Mouse (Mus musculus) ES-E14 (cell line): Measurements from ENCODE around the gene Ascl1. TPM values are rescaled to one million over a fixed set of nuclear protein-coding genes. Genes with fewer than 3 reads are reported as not detected.
A peak's percentile ranks its signal among the peaks of the same experiment; 100 is the strongest.

Experiments
- DNase-seq: peaks from one replicate; pipeline ENCODE4 v3.0.0-alpha.2; 2013; ENCODE audit warnings: low read depth, low spot score
- H3K27ac ChIP-seq: 2 replicates; pipeline ENCODE4 v1.5.1; 2012; ENCODE audit warnings: low read depth, mild to moderate bottlenecking, low read length, moderate library complexity, mixed read lengths; ENCODE audit not compliant: poor library complexity, insufficient read depth, severe bottlenecking
- H3K36me3 ChIP-seq: 2 replicates; pipeline ENCODE4 v1.6.1; 2012; ENCODE audit warnings: mild to moderate bottlenecking, low read length, moderate library complexity, mixed read lengths; ENCODE audit not compliant: control insufficient read depth, poor library complexity, insufficient read depth, severe bottlenecking
- H3K4me1 ChIP-seq, 2 experiments: fragments of 150-350 bp in 1 of 2; sonication (generic) in 1 of 2; 2 replicates each; pipeline ENCODE4 v1.6.1; 2012; ENCODE audit warnings: low read length in 2 of 2, mild to moderate bottlenecking in 1 of 2, mixed read lengths in 1 of 2; ENCODE audit not compliant: control insufficient read depth in 2 of 2, insufficient read depth in 2 of 2, poor library complexity in 1 of 2
- H3K4me3 ChIP-seq, 2 experiments: fragments of 150-350 bp in 1 of 2; sonication (generic) in 1 of 2; 2 replicates each; pipeline ENCODE4 v1.5.1; 2012; ENCODE audit warnings: low read length in 2 of 2, low read depth in 1 of 2, mild to moderate bottlenecking in 1 of 2, mixed read lengths in 1 of 2; ENCODE audit not compliant: insufficient read depth in 1 of 2, poor library complexity in 1 of 2, severe bottlenecking in 1 of 2
- H3K9ac ChIP-seq: 2 replicates; pipeline ENCODE4 v1.6.1; 2012; ENCODE audit warnings: low read depth, mild to moderate bottlenecking, low read length, mixed read lengths; ENCODE audit not compliant: poor library complexity, insufficient read depth, severe bottlenecking
- H3K9me3 ChIP-seq: fragments of 150-350 bp; sonication (generic); 2 replicates; pipeline ENCODE4 v1.6.1; 2012; ENCODE audit warnings: low read depth, mild to moderate bottlenecking, low read length; ENCODE audit not compliant: control insufficient read depth, insufficient read depth
- CHD2 ChIP-seq: IDR thresholded peaks from 2 replicates; pipeline ENCODE4 v1.6.1; 2014; ENCODE audit warnings: mild to moderate bottlenecking, low read depth, low read length, inconsistent platforms
- HCFC1 ChIP-seq: IDR thresholded peaks from 2 replicates; pipeline ENCODE4 v1.6.1; 2012; ENCODE audit warnings: low read length, inconsistent platforms, borderline replicate concordance; ENCODE audit not compliant: insufficient read depth
- MAFK ChIP-seq: IDR thresholded peaks from 2 replicates; pipeline ENCODE4 v1.6.1; 2014; ENCODE audit warnings: mild to moderate bottlenecking, low read depth, low read length, inconsistent platforms; ENCODE audit not compliant: insufficient read depth
- ZC3H11A ChIP-seq: IDR thresholded peaks from 2 replicates; pipeline ENCODE4 v1.6.1; 2012; ENCODE audit warnings: low read depth, mild to moderate bottlenecking, inconsistent platforms, low read length, borderline replicate concordance
- ZNF384 ChIP-seq: IDR thresholded peaks from 2 replicates; pipeline ENCODE4 v1.6.1; 2012; ENCODE audit warnings: low read depth, low read length, inconsistent platforms
- in situ Hi-C, 2 experiments: fragments of 600-800 bp; cut with MboI; formaldehyde crosslinking; loops; one replicate each; pipeline ENCODE4 v1.15.1; 2025; ENCODE audit warnings: low sequenced_read_pairs in 2 of 2, inconsistent platforms in 1 of 2; ENCODE audit not compliant: unreplicated experiment in 2 of 2
- total RNA-seq: library from RNA; depleted of rRNA; stranded (reverse); fragments of 300-350 nt; gene quantifications from 2 replicates; pipeline ENCODE4 v1.2.3, GENCODE M21; 2012

The Ascl1 gene
- total RNA-seq, 1 experiment: 0.22 TPM

DNA sequence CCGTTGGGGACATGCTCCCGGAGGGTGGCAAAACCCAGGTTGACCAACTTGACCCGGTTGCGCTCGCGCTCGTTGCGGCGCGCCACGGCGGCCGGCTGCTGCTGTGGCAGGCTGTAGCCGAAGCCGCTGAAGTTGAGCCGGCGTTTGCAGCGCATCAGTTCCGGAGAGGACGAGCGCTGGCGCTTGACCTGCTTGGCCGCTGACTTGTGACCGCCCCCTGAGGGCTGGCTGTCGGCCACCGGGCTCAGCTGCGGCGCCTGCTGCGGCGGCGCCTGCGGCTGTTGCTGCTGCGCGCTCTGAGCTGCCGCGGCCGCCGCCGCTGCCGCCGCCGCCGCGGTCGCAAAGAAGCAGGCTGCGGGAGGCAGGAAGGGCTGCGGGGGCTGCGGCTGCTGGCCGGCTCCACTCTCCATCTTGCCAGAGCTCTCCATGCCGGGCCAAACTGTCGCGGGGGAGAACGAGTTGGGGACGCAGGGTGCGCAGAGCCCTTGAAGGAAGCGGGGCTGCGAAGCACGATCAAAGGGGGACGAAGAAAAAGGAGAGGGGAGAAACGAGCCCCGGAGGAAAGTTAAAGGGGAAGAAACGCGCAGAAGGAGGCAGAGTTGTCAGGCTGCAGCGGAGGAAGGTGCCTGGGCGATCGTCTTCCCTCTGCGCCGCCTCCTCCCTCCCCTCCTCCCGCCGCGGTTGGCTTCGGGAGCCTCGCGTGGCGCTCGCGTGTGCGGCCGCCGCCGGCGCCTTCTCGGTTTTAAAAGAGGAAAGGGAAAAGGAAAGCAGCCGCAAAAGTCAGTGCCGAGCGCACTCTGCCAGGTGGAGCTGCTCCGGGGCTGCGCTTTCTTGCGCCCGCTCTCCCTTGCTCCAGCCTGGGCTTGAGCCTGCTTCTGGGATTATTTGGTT, 554 bp downstream of the Ascl1 start:
- Histone ChIP-seq H3K9me3 (no peaks in the 10 kb centered on the region), H3K36me3 (no peaks in the 10 kb centered on the region), H3K9ac (peak overlapping the region; percentile 63), H3K4me3 (peak overlapping the region; percentile 49 to 72), H3K27ac (no peak overlapping the region), H3K4me1 (peaks cover 0 to 2% of the 10 kb centered on the region in 2 experiments; a peak in 1 of 4 replicates)
- TF ChIP-seq CHD2 (no peak), ZC3H11A (no peak), MAFK (no peak), HCFC1 (no peak), ZNF384 (no peak)
- DNase-seq: no peak
- in situ Hi-C loops: no loop called here

GRCm38 (mm10) chr10:87492332-87492660, 1.2 kb downstream of the Ascl1 start:
- H3K27ac ChIP-seq: no peak overlapping the region
- no peaks in the 10 kb centered on the region for H3K36me3 ChIP-seq
- TF ChIP-seq HCFC1: no peak
- no peak for TF ChIP-seq CHD2
- no peak for TF ChIP-seq ZNF384
- no peak for TF ChIP-seq MAFK
- TF ChIP-seq ZC3H11A: no peak
- H3K4me1 ChIP-seq: peaks cover 0 to 2% of the 10 kb centered on the region in 2 experiments; a peak in 1 of 4 replicates
- no peak for DNase-seq
- peak overlapping the region; percentile 49 to 72; a peak in 3 of 4 replicates for H3K4me3 ChIP-seq
- H3K9me3 ChIP-seq: no peaks in the 10 kb centered on the region
- H3K9ac ChIP-seq: peak overlapping the region; percentile 63; the same call in 1 of the 2 replicates
- in situ Hi-C loops: no loop called here

DNA sequence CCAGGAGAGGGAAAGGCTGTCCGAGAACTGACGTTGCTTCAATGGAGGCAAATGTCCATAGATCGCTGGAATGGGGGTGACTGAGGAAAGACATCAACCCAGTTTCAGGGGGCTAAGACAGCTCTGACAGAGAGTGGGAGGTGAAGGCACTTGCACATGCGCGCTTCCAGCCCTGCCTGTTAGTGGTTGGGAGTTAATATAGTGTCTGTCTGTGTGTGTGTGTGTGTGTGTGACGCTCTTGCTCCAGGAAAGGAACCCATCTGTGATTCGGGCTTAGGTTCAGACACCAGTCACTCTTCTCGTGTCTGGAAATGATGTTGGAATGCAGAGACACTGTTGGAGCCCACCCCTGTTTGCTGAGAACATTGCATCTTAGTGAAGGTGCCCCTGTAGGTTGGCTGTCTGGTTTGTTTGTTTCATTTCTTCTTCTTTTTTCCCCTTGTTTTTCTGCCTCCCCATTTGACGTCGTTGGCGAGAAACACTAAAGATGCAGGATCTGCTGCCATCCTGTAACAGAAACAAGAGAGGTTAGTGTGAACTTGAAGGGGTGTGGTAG, 1.9 kb downstream of the Ascl1 start:
- DNase-seq: no peak

GRCm38 (mm10) chr10:87490328-87490727, 3.1 kb downstream of the Ascl1 start:
- no peak for DNase-seq
- Histone ChIP-seq H3K9ac (no peak overlapping the region), H3K4me3 (no peak overlapping the region), H3K27ac (no peak overlapping the region), H3K9me3 (no peaks in the 10 kb centered on the region), H3K4me1 (peaks cover 1 to 2% of the 10 kb centered on the region in 2 experiments; a peak in 1 of 4 replicates), H3K36me3 (no peaks in the 10 kb centered on the region)
- no peak for TF ChIP-seq ZC3H11A
- TF ChIP-seq HCFC1: no peak
- in situ Hi-C loops: no loop called here

More for the DNA sequence above, 1.9 kb downstream of the Ascl1 start:
- H3K9me3 ChIP-seq: no peaks in the 10 kb centered on the region
- H3K27ac ChIP-seq: no peak overlapping the region
- H3K36me3 ChIP-seq: no peaks in the 10 kb centered on the region
- in situ Hi-C loops: no loop called here
- H3K4me1 ChIP-seq: peaks cover 0 to 2% of the 10 kb centered on the region in 2 experiments; a peak in 1 of 4 replicates
- H3K9ac ChIP-seq: no peak overlapping the region
- TF ChIP-seq CHD2: no peak
- no peak for TF ChIP-seq MAFK
- no peak for TF ChIP-seq ZNF384
- no peak for TF ChIP-seq HCFC1
- no peak for TF ChIP-seq ZC3H11A
- H3K4me3 ChIP-seq: no peak overlapping the region
